Mouse (Mus musculus) midbrain, embryonic 14.5 days (tissue): Measurements from ENCODE around the gene Vmn2r75. TPM values are rescaled to one million over a fixed set of nuclear protein-coding genes. Genes with fewer than 3 reads are reported as not detected.
"Not testable (repeated sequence)": the region's sequence is repeated elsewhere in the genome, so short reads cannot be mapped to it uniquely, and the experiment has no call there.

Experiments used
- ATAC-seq: fragments of 200-750 bp; cut with Nextera tagmentation; 2 replicates; pipeline ENCODE4 v1.8.0; 2017; ENCODE audit warnings: moderate number of reproducible peaks, moderate library complexity; ENCODE audit not compliant: low FRiP score, low TSS enrichment
- DNase-seq: peaks from one replicate; pipeline ENCODE4 v3.0.0-alpha.2; 2015
- H3K27ac ChIP-seq: fragments of 300-500 bp; sonication (generic); replicated peaks from 2 replicates; pipeline ENCODE4 v1.5.1; 2014; ENCODE audit warnings: mild to moderate bottlenecking, low read depth, low read length, moderate library complexity
- H3K27me3 ChIP-seq: fragments of 300-500 bp; sonication (generic); 2 replicates; pipeline ENCODE4 v1.6.1; 2014; ENCODE audit warnings: low read length, control low read depth, mixed read lengths; ENCODE audit not compliant: control insufficient read depth, insufficient read depth
- H3K36me3 ChIP-seq: fragments of 300-500 bp; sonication (generic); 2 replicates; pipeline ENCODE4 v1.6.1; 2014; ENCODE audit warnings: low read length, control low read depth; ENCODE audit not compliant: control insufficient read depth, insufficient read depth
- H3K4me1 ChIP-seq: fragments of 300-500 bp; sonication (generic); 2 replicates; pipeline ENCODE4 v1.6.1; 2014; ENCODE audit warnings: mild to moderate bottlenecking, antibody characterized with exemption, low read length, control low read depth; ENCODE audit not compliant: control insufficient read depth, insufficient read depth
- H3K4me2 ChIP-seq: fragments of 300-500 bp; sonication (generic); 2 replicates; pipeline ENCODE4 v1.6.1; 2014; ENCODE audit warnings: mild to moderate bottlenecking, low read length, moderate library complexity
- H3K4me3 ChIP-seq: fragments of 300-500 bp; sonication (generic); replicated peaks from 2 replicates; pipeline ENCODE4 v1.5.1; 2014; ENCODE audit warnings: low read depth, low read length
- H3K9ac ChIP-seq: fragments of 300-500 bp; sonication (generic); replicated peaks from 2 replicates; pipeline ENCODE4 v1.6.1; 2014; ENCODE audit warnings: mild to moderate bottlenecking, low read length, moderate library complexity
- H3K9me3 ChIP-seq: fragments of 300-500 bp; sonication (generic); 2 replicates; pipeline ENCODE4 v1.6.1; 2016; ENCODE audit warnings: low read length, control low read depth, mixed read lengths; ENCODE audit not compliant: control insufficient read depth
- WGBS: fragments of 180-500 bp; shearing (Covaris S2); extraction: QIAGEN DNeasy Blood & Tissue Kit; methylation state at CpG from one replicate; pipeline ENCODE4 v1.1.7; 2014; 5-methylcytosine and 5-hydroxymethylcytosine counted together
- polyA plus RNA-seq: library from polyadenylated mRNA; unstranded; fragments of >200 nt; fragmentation: Nextera tagmentation; extraction: Ambion mirVana; gene quantifications from 2 replicates; pipeline ENCODE4 v1.2.1, GENCODE M21; 2014

Gene Vmn2r75
- polyA plus RNA-seq, result not detected in 2 replicates

- H3K27ac ChIP-seq, H3K27me3 ChIP-seq, H3K4me3 ChIP-seq, H3K9me3 ChIP-seq, DNase-seq, H3K36me3 ChIP-seq, ATAC-seq, H3K9ac ChIP-seq, H3K4me1 ChIP-seq, H3K4me2 ChIP-seq: not testable (repeated sequence)
- WGBS, result 63% methylated on average over 1 of the region's 1 CpGs
Observed at GRCm38 (mm10) chr7:86171678-86172077, at the start of gene Vmn2r75. Vmn2r75 (minus strand) TSS chr7:86171778.

DNA sequence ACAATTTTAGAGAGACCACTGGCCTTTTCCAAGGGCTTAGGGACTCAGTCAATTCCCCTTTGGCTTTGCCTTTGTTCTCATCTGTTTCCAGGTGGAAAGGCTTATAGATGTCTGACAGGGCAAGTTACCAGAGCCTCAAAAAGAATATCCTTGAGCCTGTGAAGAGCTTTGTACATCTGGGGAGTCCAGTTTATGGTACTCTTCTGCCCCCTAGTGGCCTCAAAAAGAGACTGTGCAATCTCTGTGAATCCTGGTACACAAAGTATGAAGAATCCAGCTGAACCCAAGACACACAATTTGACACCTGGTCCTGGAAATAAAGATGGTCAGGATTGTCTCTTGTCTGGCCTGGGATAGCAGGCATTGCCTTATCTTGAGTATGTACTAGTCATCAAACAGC, 39.8 kb upstream of the Vmn2r75 start:
- H3K9ac ChIP-seq, result no peak overlapping the region
- no peaks in the 10 kb centered on the region for H3K27me3 ChIP-seq
- H3K27ac ChIP-seq, result no peak overlapping the region
- H3K4me3 ChIP-seq, result no peak overlapping the region
- H3K36me3 ChIP-seq, result no peaks in the 10 kb centered on the region
- H3K9me3 ChIP-seq, result no peaks in the 10 kb centered on the region
- H3K4me1 ChIP-seq, result no peaks in the 10 kb centered on the region
- H3K4me2 ChIP-seq, result no peak overlapping the region
- ATAC-seq (0 out of 2 replicates have a peak, but pooled peaks have one; percentile 46), DNase-seq (peak; percentile 58)

Other genes starting within 250 kb of the Vmn2r75 start
- gene Vmn2r74, start 210.1 kb downstream of the Vmn2r75 start, polyA plus RNA-seq, result not detected in 2 replicates
- not detected in 2 replicates for gene Vmn2r76, start 74.5 kb upstream of the Vmn2r75 start, polyA plus RNA-seq
- gene Olfr310, start 105.4 kb upstream of the Vmn2r75 start, polyA plus RNA-seq, result not detected in 2 replicates
- gene Olfr309, start 141.9 kb upstream of the Vmn2r75 start, polyA plus RNA-seq, result not detected in 2 replicates
- not detected in 2 replicates for gene Olfr308, start 153.9 kb upstream of the Vmn2r75 start, polyA plus RNA-seq
- not detected in 2 replicates for gene Olfr307, start 165.8 kb upstream of the Vmn2r75 start, polyA plus RNA-seq
- not detected in 2 replicates for gene Olfr305, start 195.2 kb upstream of the Vmn2r75 start, polyA plus RNA-seq
- not detected in 2 replicates for gene Olfr304, start 214.9 kb upstream of the Vmn2r75 start, polyA plus RNA-seq
- gene Olfr303, start 226.0 kb upstream of the Vmn2r75 start, polyA plus RNA-seq, result not detected in 2 replicates
- not detected in 2 replicates for gene Olfr301, start 232.1 kb upstream of the Vmn2r75 start, polyA plus RNA-seq